In the genomic region with DNA sequence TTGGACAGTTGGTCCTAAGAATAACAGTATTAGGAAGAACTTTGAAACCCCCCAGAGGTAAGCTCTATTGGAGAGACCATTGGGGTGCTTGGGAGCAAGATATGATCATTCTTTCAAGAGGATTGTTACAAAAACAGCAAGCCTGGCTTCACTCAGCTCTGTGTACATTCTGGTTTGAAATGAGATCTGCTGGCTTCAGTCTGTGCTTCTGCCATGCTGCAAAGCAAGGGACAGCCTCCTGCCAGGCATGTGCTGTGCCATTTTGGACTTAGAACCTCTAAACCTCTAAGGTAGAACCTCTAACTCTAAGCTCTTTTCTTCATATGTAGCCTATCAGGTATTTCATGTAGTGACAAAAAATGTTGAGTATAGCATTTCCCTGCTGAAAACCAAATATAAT, we compare ENCODE assay signal across 16 mouse cellular contexts.
"Had no signal": no experiment of that assay in that cellular context is flagged by ENCODE, and none has a peak within 500 bp of the region (broad histone marks: within the 10 kb centered on the region; RNA-seq: fewer than 3 reads in every experiment).

No protein-coding gene starts in this region.

- H3K4me2 ChIP-seq: neural tube, embryonic 13.5 days; neural tube, embryonic 15.5 days; stomach, embryonic 15.5 days had no signal

- H3K27ac ChIP-seq: neural tube, embryonic 13.5 days; neural tube, embryonic 15.5 days; stomach, embryonic 15.5 days; stomach, postnatal 0 days had no signal

- H3K4me1 ChIP-seq: neural tube, embryonic 15.5 days; stomach, embryonic 15.5 days had no signal

- H3K27me3 ChIP-seq: neural tube, embryonic 13.5 days; neural tube, embryonic 15.5 days; stomach, embryonic 15.5 days had no signal

- H3K9ac ChIP-seq: neural tube, embryonic 13.5 days; neural tube, embryonic 15.5 days; stomach, embryonic 15.5 days had no signal

- H3K9me3 ChIP-seq: neural tube, embryonic 13.5 days; neural tube, embryonic 15.5 days; stomach, embryonic 15.5 days had no signal

- H3K4me3 ChIP-seq: neural tube, embryonic 13.5 days; neural tube, embryonic 15.5 days; stomach, embryonic 15.5 days had no signal

- H3K36me3 ChIP-seq: neural tube, embryonic 13.5 days; neural tube, embryonic 15.5 days; stomach, embryonic 15.5 days had no signal

- DNase-seq: retina, postnatal 1 day; right cerebral cortex, adult 18-20 months; right cerebral cortex, postnatal 14 days; right cerebral cortex, postnatal 25 days; right cerebral cortex, postnatal 4 days; spleen, adult 18-20 months; thymus, adult 18-20 months; thymus, adult 2 months; thymus, postnatal 14 days; thymus, postnatal 25 days; thymus, postnatal 36 days; thymus, postnatal 4 days had no signal
